Mouse (Mus musculus) spleen, postnatal 36 days (tissue): Measurements from ENCODE around the gene Celsr3.
A peak's percentile ranks its signal among the peaks of the same experiment; 100 is the strongest.

Experiments
- DNase-seq, 2 experiments: peaks; one replicate each; pipeline ENCODE4 v3.0.0; 2022; ENCODE audit warnings: low spot score in 2 of 2, mixed read lengths in 1 of 2

The Celsr3 gene

DNA sequence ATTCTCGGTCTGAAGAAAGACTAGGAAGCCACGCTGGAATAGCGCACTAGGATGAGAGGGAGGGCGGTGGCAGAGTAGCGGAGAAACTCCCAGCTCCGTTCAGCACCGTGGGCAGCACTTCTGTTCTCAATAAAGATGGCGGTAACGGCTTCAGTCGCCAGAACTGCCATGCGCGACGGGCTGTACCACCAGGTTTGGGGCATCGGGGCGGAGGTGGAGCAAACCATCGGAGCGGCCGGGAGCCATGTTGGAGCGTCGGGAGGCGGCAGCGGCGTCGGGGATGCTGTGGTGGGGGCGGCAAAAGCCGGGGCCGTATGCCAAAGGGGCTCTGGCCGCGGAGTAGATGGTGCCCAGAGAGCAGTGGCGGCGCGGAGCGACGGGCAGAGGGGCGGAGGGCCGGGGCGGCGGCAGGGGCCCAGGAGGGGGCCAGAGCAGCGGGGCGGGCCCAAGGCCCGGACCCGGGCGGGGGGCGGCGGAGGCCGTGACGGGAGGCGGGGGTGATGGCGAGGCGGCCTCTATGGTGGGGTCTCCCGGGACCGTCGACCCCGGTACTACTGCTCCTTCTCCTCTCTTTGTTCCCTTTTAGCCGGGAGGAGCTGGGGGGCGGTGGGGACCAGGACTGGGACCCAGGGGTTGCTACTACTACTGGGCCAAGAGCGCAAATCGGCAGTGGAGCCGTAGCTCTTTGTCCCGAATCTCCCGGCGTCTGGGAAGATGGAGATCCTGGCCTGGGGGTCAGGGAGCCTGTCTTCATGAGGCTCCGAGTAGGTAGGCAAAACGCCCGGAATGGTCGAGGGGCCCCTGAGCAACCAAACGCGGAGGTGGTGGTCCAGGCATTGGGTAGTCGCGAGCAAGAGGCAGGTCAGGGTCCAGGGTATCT is at the start of gene Celsr3:
Gene Celsr3, plus strand, starts transcription at position 501 of the 880 bp plus-strand sequence.
- no peak for DNase-seq

- no peak for DNase-seq
Observed at GRCm38 (mm10) chr9:108776614-108777013, 49.5 kb upstream of the Celsr3 start.

DNA sequence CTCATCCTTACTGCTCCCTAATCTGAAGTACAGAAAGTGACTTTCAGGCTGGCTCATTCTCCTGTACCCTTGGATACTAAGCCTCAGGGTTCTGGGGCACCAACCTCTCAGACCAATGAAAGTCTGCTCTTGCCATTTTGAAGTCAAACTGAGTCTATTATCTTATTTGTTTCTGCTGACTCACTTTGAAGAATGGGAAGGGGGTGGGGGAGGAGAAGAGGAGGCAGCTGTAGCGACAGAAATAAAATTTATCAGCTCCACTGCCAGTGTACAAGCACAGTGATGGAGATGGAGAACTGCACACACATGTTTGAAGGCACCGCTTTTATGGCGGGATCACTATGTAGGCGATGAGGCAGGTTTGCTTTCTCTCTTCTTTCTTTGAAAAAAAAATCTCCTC is 48.8 kb upstream of the Celsr3 start:
- no peak for DNase-seq

GRCm38 (mm10) chr9:108780959-108781358 is 45.2 kb upstream of the Celsr3 start:
- DNase-seq = no peak

- no peak for DNase-seq
Observed at GRCm38 (mm10) chr9:108781891-108782290, 44.2 kb upstream of the Celsr3 start.

DNA sequence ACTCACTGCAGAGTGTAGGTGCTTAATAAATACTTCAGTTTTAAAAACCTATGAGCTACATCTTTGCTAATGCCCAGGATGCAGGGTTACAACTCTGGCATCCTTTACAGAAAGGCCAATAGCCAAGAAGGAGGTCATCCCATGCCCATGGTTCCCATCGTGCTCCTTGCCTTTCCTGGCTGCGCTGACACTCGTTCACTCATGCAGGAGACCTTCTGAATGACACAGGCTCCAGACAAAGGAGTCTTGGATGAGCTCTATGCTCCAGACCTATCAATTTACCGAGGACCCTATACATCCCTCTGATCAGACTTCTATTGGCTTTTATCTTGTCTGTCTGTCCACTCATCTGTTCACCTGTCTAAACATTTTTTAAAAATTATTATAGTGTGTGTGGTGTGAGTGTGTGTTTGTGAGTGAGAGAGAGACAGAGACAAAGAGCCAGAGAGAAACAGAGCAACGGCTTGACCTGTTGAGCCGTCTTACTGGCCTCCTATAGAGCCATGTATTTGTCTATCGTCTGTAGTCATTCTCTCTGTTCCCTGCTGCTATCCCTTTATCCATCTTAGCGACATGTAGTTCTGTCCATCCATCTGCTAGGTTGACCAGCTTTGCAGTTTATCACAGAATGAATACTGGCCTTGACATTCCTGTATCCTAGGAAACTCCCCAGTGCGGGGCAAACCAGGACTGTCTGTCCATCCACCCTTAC is 43.1 kb upstream of the Celsr3 start:
- no peak for DNase-seq

GRCm38 (mm10) chr9:108783548-108784463 is 42.3 kb upstream of the Celsr3 start, which contains the start of gene Ip6k2:
Gene Ip6k2, plus strand, starts transcription at chr9:108783796.
- peak; percentile 95 for DNase-seq

- DNase-seq = no peak
Observed at GRCm38 (mm10) chr9:108785416-108785815, 40.7 kb upstream of the Celsr3 start.

- no peak for DNase-seq
Observed at GRCm38 (mm10) chr9:108786494-108786893, 39.6 kb upstream of the Celsr3 start.

- no peak for DNase-seq
Observed at GRCm38 (mm10) chr9:108787080-108787479, 39.0 kb upstream of the Celsr3 start.

- DNase-seq = no peak
Observed at GRCm38 (mm10) chr9:108788713-108789112, 37.4 kb upstream of the Celsr3 start.

GRCm38 (mm10) chr9:108792307-108792706 is 33.8 kb upstream of the Celsr3 start:
- no peak for DNase-seq

GRCm38 (mm10) chr9:108792730-108793129 is 33.4 kb upstream of the Celsr3 start:
- no peak for DNase-seq

DNA sequence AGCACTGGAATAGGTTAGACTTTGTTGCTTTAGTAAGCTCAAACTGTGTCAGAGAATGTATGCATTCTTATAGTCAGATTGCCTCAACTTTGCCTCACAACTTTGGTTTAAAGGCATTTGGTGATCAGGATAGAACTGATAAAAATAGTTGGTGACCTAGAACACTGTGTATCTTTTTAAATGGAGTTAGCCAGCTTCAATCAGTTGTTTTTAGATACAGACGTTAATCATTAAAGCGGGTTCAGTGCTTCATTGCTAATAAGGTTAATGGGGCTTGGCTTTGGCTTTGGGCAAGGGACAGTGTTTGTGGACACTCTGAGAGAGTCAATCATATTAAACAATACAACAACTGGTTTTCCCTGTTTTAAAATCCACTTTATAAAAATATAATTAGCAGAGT is 30.8 kb upstream of the Celsr3 start:
- no peak for DNase-seq

DNA sequence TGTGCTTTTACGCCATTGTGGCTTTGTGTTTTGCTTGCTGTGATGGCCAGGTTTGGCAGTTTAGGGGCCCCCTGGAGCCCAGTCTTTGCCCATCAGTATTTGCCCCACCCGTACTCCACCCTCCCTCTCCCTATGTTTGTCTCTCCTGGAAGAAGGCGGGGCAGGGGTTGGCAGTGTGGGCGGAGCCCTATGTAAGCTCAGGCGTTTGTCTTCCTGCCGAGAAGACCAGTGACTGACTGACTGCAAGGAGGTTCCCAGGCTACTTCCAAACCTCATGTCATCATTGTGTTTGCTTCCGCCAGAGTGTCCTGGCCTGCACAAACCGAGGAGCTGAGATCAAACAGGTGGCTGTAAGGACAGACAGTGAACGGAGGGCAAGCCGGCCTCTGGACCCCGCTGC is 30.4 kb upstream of the Celsr3 start:
- peak; percentile 42 to 59 for DNase-seq

- no peak for DNase-seq
Observed at GRCm38 (mm10) chr9:108796351-108796981, 29.7 kb upstream of the Celsr3 start.

- DNase-seq = no peak
Observed at GRCm38 (mm10) chr9:108797477-108797876, 28.6 kb upstream of the Celsr3 start.

- no peak for DNase-seq
Observed at GRCm38 (mm10) chr9:108798508-108799075, 27.5 kb upstream of the Celsr3 start.

GRCm38 (mm10) chr9:108799564-108799963 is 26.6 kb upstream of the Celsr3 start:
- no peak for DNase-seq

- DNase-seq = peak in 1 of 2 experiments; percentile 29
Observed at GRCm38 (mm10) chr9:108805768-108806167, 20.4 kb upstream of the Celsr3 start.

GRCm38 (mm10) chr9:108806379-108806778 is 19.7 kb upstream of the Celsr3 start:
- no peak for DNase-seq
